Mouse (Mus musculus): ENCODE measurements at regions not wholly inside any gene's neighbourhood (a gene's known extent, or its start where the extent isn't known, plus 50 kb on each side); places are given as distances from the start of the nearest gene placed in this dataset.

GRCm38 (mm10) chr10:119069410-119069809 lies 170.4 kb downstream of the Cand1 start:
- no peak for TF ChIP-seq CTCF (IDR thresholded peaks at IDR 0.05; ENCODE audit: low read depth)
- no peak for TF ChIP-seq EP300 (optimal IDR thresholded peaks at IDR 0.05)

All from stomach, postnatal 0 days (tissue).